Mouse (Mus musculus) cerebellum, adult (tissue): ENCODE data around the gene Sdhaf2.

Experiments used
- ATAC-seq: cut with Nextera tagmentation; 2 replicates; pipeline ENCODE4 v1.9.2; 2017; ENCODE audit warnings: mild to moderate bottlenecking, moderate library complexity, mixed read lengths; ENCODE audit not compliant: insufficient number of reproducible peaks, low FRiP score, low TSS enrichment

The Sdhaf2 gene

DNA sequence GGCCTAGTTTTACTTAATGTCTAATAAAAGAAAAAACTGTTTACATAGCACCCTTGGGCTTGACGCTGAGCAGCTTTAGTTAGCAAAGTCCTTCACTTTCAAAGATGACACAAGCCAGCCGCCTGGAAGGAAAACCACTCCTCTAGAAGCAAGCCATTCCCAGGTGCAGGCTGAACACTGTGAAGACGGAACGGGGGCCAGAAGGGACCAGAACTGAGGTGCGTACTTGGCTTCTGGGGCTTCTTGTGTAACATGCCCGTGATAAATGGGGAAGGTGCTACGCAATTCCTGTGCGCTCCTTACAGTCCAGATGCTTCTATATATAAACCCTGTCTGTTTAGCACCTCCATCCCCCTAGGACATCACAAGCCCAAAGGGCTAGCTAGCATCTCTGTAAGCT lies 25.4 kb downstream of the Sdhaf2 start:
- no peak for ATAC-seq

DNA sequence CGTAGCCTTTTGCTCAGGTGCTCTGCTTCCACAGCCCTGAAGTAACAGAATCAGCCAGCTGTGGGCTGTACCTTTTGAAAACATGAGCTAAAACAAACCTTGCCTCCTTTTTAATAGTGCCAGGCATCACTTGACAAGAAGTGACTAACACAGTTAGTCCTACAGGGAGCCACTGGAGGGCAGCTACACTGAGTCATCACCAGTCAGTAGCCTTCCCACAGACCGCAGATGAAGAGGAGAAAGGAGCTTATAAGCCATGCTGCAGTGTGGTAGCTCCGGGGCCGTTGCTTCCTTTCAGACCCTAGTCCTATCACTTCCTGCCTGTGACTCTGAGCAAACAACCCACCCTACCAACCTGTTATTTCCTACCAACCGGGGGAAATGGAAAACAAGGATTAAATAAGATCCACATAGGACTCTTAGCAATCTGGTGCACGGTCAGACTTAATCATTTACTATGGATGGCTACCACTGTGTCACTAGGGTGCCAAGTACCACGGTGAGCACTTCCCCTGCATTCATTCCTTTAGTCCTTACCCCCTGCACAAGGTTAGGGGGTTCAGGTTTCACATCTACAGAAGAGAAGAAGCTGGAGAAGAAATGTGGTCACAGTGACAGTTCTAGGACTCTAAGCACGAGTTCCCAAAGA lies 28.3 kb downstream of the Sdhaf2 start:
- ATAC-seq = no peak

GRCm38 (mm10) chr19:10496976-10497375 lies 29.0 kb downstream of the Sdhaf2 start:
- ATAC-seq = no peak

- no peak for ATAC-seq
Observed at GRCm38 (mm10) chr19:10495670-10496069, 30.3 kb downstream of the Sdhaf2 start.

DNA sequence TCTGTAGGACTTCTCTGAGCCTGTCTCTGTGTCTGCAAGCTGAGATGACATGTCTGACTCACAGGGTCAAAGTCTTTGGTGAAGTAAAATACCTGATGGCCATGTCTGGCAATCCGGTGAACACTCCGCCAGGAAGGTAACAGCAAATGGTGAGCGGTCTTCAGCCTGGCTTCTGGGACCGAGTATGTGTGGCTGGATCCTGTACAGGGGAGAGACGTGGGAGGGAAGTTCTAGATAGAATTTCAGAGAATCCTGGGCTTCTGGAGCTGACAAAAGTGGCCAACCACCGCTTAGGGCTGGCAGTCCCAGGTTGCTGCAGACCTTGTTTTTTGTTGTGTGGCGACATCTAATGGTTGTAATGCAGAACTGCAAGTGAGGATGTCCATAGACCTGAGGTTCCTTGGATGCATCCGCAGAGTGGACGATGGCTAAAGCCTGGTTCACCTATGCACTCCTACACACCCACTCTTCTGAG lies 39.6 kb downstream of the Sdhaf2 start:
- ATAC-seq = peak; percentile 58; the same call in 1 of the 2 replicates

GRCm38 (mm10) chr19:10482703-10483102 lies 43.2 kb downstream of the Sdhaf2 start, which contains the start of gene Ppp1r32:
Ppp1r32 (minus strand) TSS chr19:10482928.
- no peak for ATAC-seq

- no peak for ATAC-seq
Observed at GRCm38 (mm10) chr19:10479541-10479940, 46.4 kb downstream of the Sdhaf2 start.

GRCm38 (mm10) chr19:10473779-10474178 lies 52.2 kb downstream of the Sdhaf2 start:
- ATAC-seq = no peak

- no peak for ATAC-seq
Observed at GRCm38 (mm10) chr19:10472958-10473357, 53.0 kb downstream of the Sdhaf2 start.

GRCm38 (mm10) chr19:10469171-10469658 lies 56.7 kb downstream of the Sdhaf2 start:
- no peak for ATAC-seq

DNA sequence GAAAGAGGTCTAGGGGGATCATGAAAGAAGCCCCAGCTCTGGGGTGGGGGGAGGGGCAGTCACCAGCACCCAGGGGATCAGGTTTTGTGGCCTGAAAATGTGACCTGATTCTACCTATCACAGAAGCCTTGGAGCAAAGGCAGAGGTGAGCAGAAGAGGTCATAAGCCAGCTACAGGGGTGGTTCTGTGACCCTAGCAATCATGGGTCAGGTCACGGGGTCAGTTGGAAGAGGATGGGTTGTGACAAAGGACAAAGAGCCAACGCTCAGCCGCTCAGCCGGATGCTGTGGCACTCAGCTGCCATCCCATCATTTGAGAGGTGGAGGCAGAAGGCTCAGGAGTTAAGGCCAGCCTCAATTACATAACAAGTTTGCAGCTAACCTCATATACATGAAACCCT lies 61.5 kb downstream of the Sdhaf2 start:
- ATAC-seq = no peak

- ATAC-seq = no peak
Observed at GRCm38 (mm10) chr19:10461584-10461983, 64.4 kb downstream of the Sdhaf2 start.

DNA sequence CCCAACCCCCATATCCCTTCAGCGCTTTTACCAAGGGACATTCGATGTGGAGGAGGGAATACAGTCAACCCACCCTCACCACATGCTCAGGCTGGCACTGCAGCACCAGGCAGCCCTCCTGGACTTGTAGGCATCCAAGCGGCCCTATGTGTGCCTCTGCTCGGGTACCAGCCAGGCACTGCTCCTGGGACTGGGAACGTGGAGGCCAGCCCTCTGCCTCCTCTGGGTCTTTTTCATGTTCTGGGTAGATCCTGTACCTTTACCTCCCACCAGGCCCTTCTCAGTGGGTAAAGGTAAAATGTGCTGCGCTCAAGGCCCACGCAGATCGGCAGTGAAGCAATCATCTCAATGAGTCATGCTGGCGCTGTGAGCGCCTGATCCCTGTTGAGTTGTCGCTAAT lies 66.0 kb downstream of the Sdhaf2 start:
- ATAC-seq = no peak

DNA sequence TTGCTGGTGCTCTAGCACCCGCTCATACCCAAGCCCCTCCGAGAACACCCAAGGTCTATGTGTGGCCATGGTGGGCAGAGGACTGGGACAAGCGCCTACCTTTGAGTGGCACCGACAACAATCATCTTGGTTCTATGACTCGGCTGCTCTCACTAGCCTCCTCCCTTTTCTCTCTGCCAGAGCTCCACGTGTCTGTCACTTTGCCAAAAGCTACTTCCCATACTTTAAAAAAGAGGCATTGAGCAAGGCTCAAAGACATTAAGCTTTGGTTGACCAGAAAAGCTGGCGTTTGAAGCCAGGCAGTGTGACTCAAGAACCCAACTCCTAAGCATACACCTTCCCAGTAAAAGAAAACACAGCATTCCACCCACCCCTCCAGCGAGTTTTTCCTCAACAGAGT lies 67.8 kb downstream of the Sdhaf2 start:
- ATAC-seq = no peak

GRCm38 (mm10) chr19:10457484-10457800 lies 68.5 kb downstream of the Sdhaf2 start:
- ATAC-seq = no peak

DNA sequence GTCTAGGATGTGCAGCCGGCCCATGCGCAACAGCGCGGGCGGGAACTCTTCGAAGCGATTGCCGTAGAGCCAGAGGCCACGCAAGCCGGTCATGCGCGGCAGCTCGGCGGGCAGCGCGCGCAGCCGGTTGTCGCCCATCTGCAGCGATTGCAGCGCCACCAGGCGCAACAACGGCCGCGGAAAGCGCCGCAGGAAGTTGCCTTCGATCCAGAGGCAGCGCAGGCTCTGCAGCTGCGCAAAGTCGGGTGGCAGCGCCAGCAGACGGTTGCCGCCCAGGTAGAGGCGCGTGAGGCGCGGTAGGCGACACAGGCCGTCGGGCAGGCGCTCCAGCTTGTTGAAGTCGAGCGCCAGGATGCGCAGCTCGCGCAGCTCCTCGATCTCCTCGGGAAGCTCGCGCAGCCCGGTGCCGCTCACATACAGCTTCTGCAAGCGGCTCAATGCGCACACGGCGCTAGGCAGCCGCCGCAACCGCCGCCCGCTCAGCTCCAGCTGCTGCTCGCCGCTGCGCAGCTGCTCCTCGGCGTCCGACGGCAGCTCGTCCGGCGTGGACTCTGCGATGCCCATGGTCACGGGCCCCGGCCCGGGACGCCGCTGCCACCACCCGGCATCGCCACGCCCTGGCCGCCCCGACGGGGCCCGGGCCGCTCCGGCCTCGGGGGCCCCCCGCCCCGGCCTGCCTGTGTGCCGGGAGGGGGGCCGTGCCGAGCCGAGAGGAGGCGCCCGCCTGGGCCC lies 69.0 kb downstream of the Sdhaf2 start, which contains the start of gene Lrrc10b:
TSS of gene Lrrc10b (minus strand) at position 722 of the 732 bp plus-strand sequence.
- ATAC-seq = no peak

- no peak for ATAC-seq
Observed at GRCm38 (mm10) chr19:10455437-10455806, 70.5 kb downstream of the Sdhaf2 start.

- ATAC-seq = no peak
Observed at GRCm38 (mm10) chr19:10454718-10455436, 71.1 kb downstream of the Sdhaf2 start.
